In the genomic region with DNA sequence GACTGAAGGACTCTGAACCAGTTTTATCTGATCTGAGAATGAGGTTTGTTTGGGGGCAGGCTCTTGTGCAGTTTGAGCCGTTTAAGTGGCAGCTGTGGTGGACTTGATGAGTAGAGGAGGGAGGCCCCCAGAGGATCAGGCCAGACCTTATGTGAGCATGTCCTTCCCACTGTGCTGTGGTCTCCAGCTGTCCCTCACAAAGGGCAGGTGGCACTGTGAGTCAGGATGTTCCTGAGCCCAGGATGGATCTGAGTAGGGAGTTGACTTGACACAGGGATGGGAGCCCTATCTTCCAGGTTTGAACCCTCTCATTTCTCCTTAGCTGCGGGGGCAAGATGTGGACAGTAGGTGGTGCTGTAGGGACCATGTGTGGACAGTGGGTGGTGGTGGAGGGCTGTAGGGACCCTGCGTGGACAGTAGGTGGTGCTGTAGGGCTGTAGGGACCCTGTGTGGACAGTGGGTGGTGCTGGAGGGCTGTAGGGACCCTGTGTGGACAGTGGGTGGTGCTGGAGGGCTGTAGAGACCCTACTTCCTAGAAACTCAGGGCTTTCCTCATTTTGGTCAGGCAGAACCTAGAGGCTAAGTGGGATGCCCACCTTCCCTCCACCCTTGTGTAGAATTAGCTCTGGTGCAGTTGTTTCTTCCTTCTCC, we compare ENCODE assay signal across 8 mouse cellular contexts. TPM values are rescaled to one million over a fixed set of nuclear protein-coding genes. Genes with fewer than 3 reads are reported as not detected.
DNase-seq lines count a peak whose midpoint lies in the region; ATAC-seq lines count a peak whose summit lies in the region.

No protein-coding gene starts in this region.

- peak; percentile 99 for ATAC-seq in common myeloid progenitor, adult 5-6 weeks (replicated peaks; ENCODE audit: low read depth, poor library complexity, severe bottlenecking)

- no peaks in the 10 kb centered on the region for H3K36me3 ChIP-seq in midbrain, embryonic 10.5 days

- WGBS in midbrain, embryonic 10.5 days, result 26% methylated on average over 3 of the region's 3 CpGs

- intact Hi-C loops in left cerebral cortex, postnatal 25 days (cut with DNase I), result loop anchor here (5.0 kb wide), 2 partner anchors 391 to 591 kb away; no protein-coding TSS in a partner anchor

- no peaks in the 10 kb centered on the region for H3K9me3 ChIP-seq in midbrain, embryonic 10.5 days (replicated peaks)

- H3K4me3 ChIP-seq in midbrain, embryonic 10.5 days, result peak overlapping the region; percentile 18; the same call in 1 of the 2 replicates

- H3K4me1 ChIP-seq in midbrain, embryonic 10.5 days, result no peaks in the 10 kb centered on the region

- H3K27me3 ChIP-seq in midbrain, embryonic 10.5 days (ENCODE audit: low read depth, poor library complexity, severe bottlenecking), result no peaks in the 10 kb centered on the region

- H3K27ac ChIP-seq in midbrain, embryonic 10.5 days (replicated peaks), result no peak overlapping the region

- DNase-seq in left cerebral cortex, adult 18-20 months (ENCODE audit: low spot score in 2 of 2), result peak; percentile 54 to 65
- DNase-seq in left cerebral cortex, adult 11 months (ENCODE audit: low spot score), result no peak
- peak; percentile 59 for DNase-seq in gastrocnemius, postnatal 10 days
- peak; percentile 80 for DNase-seq in hindlimb bud, embryonic 11.5 days (ENCODE audit: extremely low spot score, low read depth, low spot score)
- DNase-seq in left cerebral cortex, postnatal 25 days (ENCODE audit: low spot score in 2 of 2), result peak; percentile 61 to 84
- peak; percentile 88 for DNase-seq in midbrain, embryonic 10.5 days (ENCODE audit: low spot score)
- DNase-seq in right cerebral cortex, postnatal 4 days, result peak; percentile 67

RNA-seq across cellular contexts. Expression of a gene that starts 18.5 kb away (rescaled TPM):
- total RNA-seq in left cerebral cortex, adult 18-20 months (2021), result 10 to 100 TPM; 74.1 to 77.2 TPM
- total RNA-seq in common myeloid progenitor, adult 5-6 weeks (2017), result 17.5 and 19.9 TPM in 2 replicates
- 1 to 10 TPM; 2.9 to 3.4 TPM for total RNA-seq in gastrocnemius, postnatal 10 days (2021)
- total RNA-seq in left cerebral cortex, postnatal 25 days (2021), result 10 to 100 TPM; 78.4 to 84.8 TPM
- 36.4 and 51.4 TPM in 2 replicates for polyA plus RNA-seq in midbrain, embryonic 10.5 days (2016; fragmentation: Nextera tagmentation; extraction: Ambion mirVana)

RNA-seq across cellular contexts. Expression of a gene that starts 24.3 kb away (rescaled TPM):
- total RNA-seq in left cerebral cortex, adult 18-20 months (2021), result not detected
- total RNA-seq in common myeloid progenitor, adult 5-6 weeks (2017), result not detected in 2 replicates
- not detected for total RNA-seq in gastrocnemius, postnatal 10 days (2021)
- not detected for total RNA-seq in left cerebral cortex, postnatal 25 days (2021)
- polyA plus RNA-seq in midbrain, embryonic 10.5 days (2016; fragmentation: Nextera tagmentation; extraction: Ambion mirVana), result not detected in 2 replicates

RNA-seq across cellular contexts. Expression of a gene that starts 42.6 kb away (rescaled TPM):
- total RNA-seq in left cerebral cortex, adult 18-20 months (2021), result 1 to 10 TPM; 1.6 to 2.5 TPM
- total RNA-seq in common myeloid progenitor, adult 5-6 weeks (2017), result 32.2 and 38.7 TPM in 2 replicates
- total RNA-seq in gastrocnemius, postnatal 10 days (2021), result 1 to 10 TPM; 9.3 to 9.4 TPM
- total RNA-seq in left cerebral cortex, postnatal 25 days (2021), result 1 to 10 TPM in 1 of 2 experiments, under 1 TPM in 1; 0.85 to 1.2 TPM
- polyA plus RNA-seq in midbrain, embryonic 10.5 days (2016; fragmentation: Nextera tagmentation; extraction: Ambion mirVana), result 9.0 and 10.6 TPM in 2 replicates
